Mouse (Mus musculus) myocyte (in vitro differentiated cells): ENCODE results near the gene Rapsn. TPM values are rescaled to one million over a fixed set of nuclear protein-coding genes. Genes with fewer than 3 reads are reported as not detected.

Source experiments
- H3K27me3 ChIP-seq: one replicate; pipeline ENCODE4 v1.6.1; 2011; ENCODE audit not compliant: control insufficient read depth, insufficient read depth, insufficient read length
- H3K36me3 ChIP-seq: one replicate; pipeline ENCODE4 v1.6.1; 2011; ENCODE audit not compliant: control insufficient read depth, insufficient read depth
- H3K4me2 ChIP-seq: one replicate; pipeline ENCODE4 v1.6.1; 2011; ENCODE audit warnings: low read depth, control low read depth
- H3K4me3 ChIP-seq: one replicate; pipeline ENCODE4 v1.5.1; 2011; ENCODE audit warnings: mild to moderate bottlenecking, control low read depth, moderate library complexity
- H3K79me2 ChIP-seq: one replicate; pipeline ENCODE4 v1.6.1; 2011; ENCODE audit not compliant: control insufficient read depth, insufficient read depth
- H3ac ChIP-seq: one replicate; pipeline ENCODE4 v1.6.1; 2011; ENCODE audit not compliant: control insufficient read depth, insufficient read length
- CEBPB ChIP-seq: IDR thresholded peaks from 2 replicates; pipeline ENCODE4 v1.6.1; 2011; ENCODE audit warnings: mild to moderate bottlenecking, moderate library complexity; ENCODE audit not compliant: poor library complexity, insufficient read depth, severe bottlenecking
- E2F4 ChIP-seq: IDR thresholded peaks from one replicate; pipeline ENCODE4 v1.6.1; 2011; ENCODE audit warnings: mild to moderate bottlenecking, control low read depth, moderate library complexity; ENCODE audit not compliant: insufficient read depth
- MAX ChIP-seq: IDR thresholded peaks from one replicate; pipeline ENCODE4 v1.6.1; 2011; ENCODE audit warnings: low read depth, mild to moderate bottlenecking, control low read depth
- MYOD1 ChIP-seq, 3 experiments: IDR thresholded peaks; one replicate each; pipeline ENCODE4 v1.6.1; 2011; ENCODE audit warnings: control low read depth in 2 of 3, low read depth in 2 of 3, mild to moderate bottlenecking in 2 of 3, moderate library complexity in 1 of 3; ENCODE audit not compliant: insufficient read length in 2 of 3, control insufficient read depth in 1 of 3
- MYOG ChIP-seq, 3 experiments: IDR thresholded peaks; one replicate each; pipeline ENCODE4 v1.6.1; 2011; ENCODE audit warnings: control low read depth in 2 of 3, low read depth in 2 of 3, mild to moderate bottlenecking in 2 of 3; ENCODE audit not compliant: insufficient read length in 2 of 3, control insufficient read depth in 1 of 3, insufficient read depth in 1 of 3
- POLR2A ChIP-seq: IDR thresholded peaks from one replicate; pipeline ENCODE4 v1.6.1; 2011; ENCODE audit warnings: low read depth, mild to moderate bottlenecking, control low read depth, moderate library complexity; ENCODE audit not compliant: insufficient read length
- POLR2AphosphoS2 ChIP-seq: IDR thresholded peaks from one replicate; pipeline ENCODE4 v1.6.1; 2011; ENCODE audit warnings: low read depth, control low read depth; ENCODE audit not compliant: insufficient read length
- REST ChIP-seq: IDR thresholded peaks from one replicate; pipeline ENCODE4 v1.6.1; 2011; ENCODE audit warnings: mild to moderate bottlenecking, control low read depth, moderate library complexity; ENCODE audit not compliant: insufficient read depth, insufficient read length
- SRF ChIP-seq: IDR thresholded peaks from one replicate; pipeline ENCODE4 v1.6.1; 2011; ENCODE audit warnings: low read depth; ENCODE audit not compliant: control insufficient read depth, insufficient read length
- TCF12 ChIP-seq: IDR thresholded peaks from one replicate; pipeline ENCODE4 v1.6.1; 2011; ENCODE audit warnings: mild to moderate bottlenecking, control low read depth; ENCODE audit not compliant: poor library complexity, insufficient read depth, severe bottlenecking
- TCF3 ChIP-seq: IDR thresholded peaks from one replicate; pipeline ENCODE4 v1.6.1; 2011; ENCODE audit warnings: low read depth, control low read depth; ENCODE audit not compliant: insufficient read length
- USF1 ChIP-seq: IDR thresholded peaks from one replicate; pipeline ENCODE4 v1.6.1; 2011; ENCODE audit warnings: low read depth, mild to moderate bottlenecking, control low read depth, moderate library complexity
- polyA plus RNA-seq: library from polyadenylated mRNA; unstranded; fragments of >200 nt; fragmentation: generic; extraction: Trizol; gene quantifications from one replicate; pipeline ENCODE4 v1.2.1, GENCODE M21; 2012; ENCODE audit warnings: missing spikeins

Rapsn gene
- 199 TPM for polyA plus RNA-seq

DNA sequence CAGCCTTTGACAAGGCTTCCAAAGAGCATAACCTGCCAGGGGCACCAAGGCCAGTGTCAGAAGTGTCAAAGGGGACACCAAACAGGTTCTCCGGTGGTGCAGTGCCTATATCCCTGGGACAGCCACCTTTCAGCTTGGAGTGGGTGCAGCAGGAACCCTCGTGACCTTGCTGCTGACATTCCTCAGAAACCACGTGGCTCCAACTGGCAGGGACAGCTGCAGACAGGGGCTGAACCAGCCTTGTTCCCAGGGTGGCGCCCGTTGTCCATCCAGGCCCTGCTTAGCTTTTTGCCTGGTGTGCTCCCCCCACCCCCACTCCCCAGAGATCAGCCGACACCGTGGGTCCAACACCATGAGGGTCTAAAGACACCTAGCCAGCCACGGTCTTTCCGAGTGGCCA lies at the start of gene Rapsn:
Rapsn (plus strand) TSS at position 236 of the 400 bp plus-strand sequence.
- peaks cover 20% of the 10 kb centered on the region for H3K79me2 ChIP-seq
- no peak within 1 kb of the TSS for H3ac ChIP-seq
- no peaks in the 10 kb centered on the region for H3K27me3 ChIP-seq
- H3K4me3 ChIP-seq: peak within 1 kb of the TSS; percentile 38
- TF ChIP-seq CEBPB (no peak), TCF12 (peak; percentile 93), POLR2AphosphoS2 (peak; percentile 84), USF1 (peak; percentile 96), POLR2A (peak; percentile 68), TCF3 (peak; percentile 97), E2F4 (no peak), MYOG (IDR thresholded peaks at IDR 0.05; ENCODE audit: control insufficient read depth in 1 of 3, insufficient read depth in 1 of 3, insufficient read length in 2 of 3, low read depth in 2 of 3) (peak; percentile 84 to 98 (median 92)), REST (peak; percentile 26), MAX (no peak), MYOD1 (IDR thresholded peaks at IDR 0.05; ENCODE audit: control insufficient read depth in 1 of 3, insufficient read length in 2 of 3, low read depth in 2 of 3) (peak; percentile 99 to 100 (median 100)), SRF (no peak)
- H3K36me3 ChIP-seq: no peaks in the 10 kb centered on the region
- peak within 1 kb of the TSS; percentile 87 for H3K4me2 ChIP-seq

DNA sequence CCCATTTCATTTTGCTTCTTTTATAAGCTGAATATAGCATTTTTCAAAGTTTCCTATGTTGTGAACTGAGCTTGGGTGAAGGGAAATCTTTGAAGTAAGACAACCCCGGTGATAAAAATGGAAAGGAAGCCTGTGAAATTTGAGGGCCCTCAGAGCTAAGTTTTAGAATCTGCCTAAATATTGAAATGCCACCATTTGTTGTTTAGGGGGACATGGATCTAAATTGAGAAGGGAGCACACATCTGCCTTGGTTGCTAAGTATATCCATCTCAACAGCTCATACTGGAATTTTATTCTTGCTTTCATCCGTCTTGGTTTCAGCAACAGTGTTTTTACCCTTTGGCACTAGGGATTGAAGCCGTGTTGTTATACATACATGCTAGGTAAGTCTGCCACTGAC lies 49.4 kb upstream of the Rapsn start:
- Histone ChIP-seq H3K4me3 (no peak overlapping the region), H3K79me2 (peaks cover 95% of the 10 kb centered on the region), H3ac (no peak overlapping the region), H3K4me2 (no peak overlapping the region), H3K36me3 (peaks cover 5% of the 10 kb centered on the region), H3K27me3 (no peaks in the 10 kb centered on the region)
- TF ChIP-seq CEBPB: no peak
- no peak for TF ChIP-seq POLR2A
- TF ChIP-seq MYOG (IDR thresholded peaks at IDR 0.05; ENCODE audit: control insufficient read depth in 1 of 3, insufficient read depth in 1 of 3, insufficient read length in 2 of 3, low read depth in 2 of 3): no peak
- TF ChIP-seq TCF12: no peak
- no peak for TF ChIP-seq USF1
- TF ChIP-seq MYOD1 (IDR thresholded peaks at IDR 0.05; ENCODE audit: control insufficient read depth in 1 of 3, insufficient read length in 2 of 3, low read depth in 2 of 3): no peak
- no peak for TF ChIP-seq SRF
- TF ChIP-seq REST: no peak
- TF ChIP-seq MAX: no peak
- TF ChIP-seq E2F4: no peak
- no peak for TF ChIP-seq TCF3

DNA sequence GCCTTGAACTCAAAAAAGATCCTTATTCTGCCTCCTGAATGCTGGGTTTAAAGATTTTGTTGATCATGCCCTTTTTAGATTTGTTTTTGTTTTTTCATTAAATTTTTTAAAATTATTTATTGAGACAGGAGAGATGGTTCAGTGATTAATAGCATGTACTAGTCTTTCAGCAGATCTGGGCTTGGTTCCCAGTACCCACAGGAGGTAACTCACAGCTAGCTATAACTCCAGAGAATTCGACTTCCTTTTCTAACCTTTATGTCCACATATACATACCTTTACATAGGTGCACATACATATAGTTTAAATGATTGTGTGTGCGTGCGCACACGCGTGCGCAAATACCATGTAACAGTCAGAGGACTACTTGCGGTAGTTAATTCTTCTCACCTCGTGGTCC lies 26.9 kb upstream of the Rapsn start:
- TF ChIP-seq TCF3 (no peak), USF1 (no peak), MYOG (IDR thresholded peaks at IDR 0.05; ENCODE audit: control insufficient read depth in 1 of 3, insufficient read depth in 1 of 3, insufficient read length in 2 of 3, low read depth in 2 of 3) (no peak), E2F4 (no peak), MAX (no peak), MYOD1 (IDR thresholded peaks at IDR 0.05; ENCODE audit: control insufficient read depth in 1 of 3, insufficient read length in 2 of 3, low read depth in 2 of 3) (no peak), REST (no peak), CEBPB (no peak), SRF (no peak), POLR2AphosphoS2 (no peak), TCF12 (no peak), POLR2A (no peak)
- no peaks in the 10 kb centered on the region for H3K27me3 ChIP-seq
- H3ac ChIP-seq: no peak overlapping the region
- no peak overlapping the region for H3K4me2 ChIP-seq
- H3K4me3 ChIP-seq: no peak overlapping the region
- peaks cover 79% of the 10 kb centered on the region for H3K36me3 ChIP-seq
- no peaks in the 10 kb centered on the region for H3K79me2 ChIP-seq

DNA sequence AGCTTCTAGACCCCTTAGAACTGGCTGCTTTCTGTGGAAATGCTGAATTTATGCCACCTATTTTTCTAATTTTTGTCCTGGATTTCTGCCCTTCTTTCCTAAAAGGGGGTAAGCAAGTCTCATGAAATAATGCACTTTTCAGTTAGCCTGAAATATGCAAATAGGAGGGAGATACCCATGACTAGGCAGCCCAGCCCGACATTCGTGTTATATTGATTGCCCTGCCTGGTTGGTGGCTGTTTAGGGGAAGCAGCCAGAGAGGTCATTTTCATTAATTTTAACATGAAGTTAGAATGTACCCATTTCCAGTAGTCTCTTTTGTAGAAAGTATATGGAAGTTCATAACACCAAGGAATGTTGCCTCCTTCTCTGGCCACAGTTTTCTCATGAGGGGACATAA lies 21.5 kb upstream of the Rapsn start:
- no peak overlapping the region for H3K4me3 ChIP-seq
- peaks cover 68% of the 10 kb centered on the region for H3K36me3 ChIP-seq
- H3ac ChIP-seq: no peak overlapping the region
- H3K27me3 ChIP-seq: no peaks in the 10 kb centered on the region
- TF ChIP-seq CEBPB (no peak), REST (no peak), E2F4 (no peak), TCF12 (no peak), MAX (no peak)
- no peaks in the 10 kb centered on the region for H3K79me2 ChIP-seq
- no peak overlapping the region for H3K4me2 ChIP-seq

DNA sequence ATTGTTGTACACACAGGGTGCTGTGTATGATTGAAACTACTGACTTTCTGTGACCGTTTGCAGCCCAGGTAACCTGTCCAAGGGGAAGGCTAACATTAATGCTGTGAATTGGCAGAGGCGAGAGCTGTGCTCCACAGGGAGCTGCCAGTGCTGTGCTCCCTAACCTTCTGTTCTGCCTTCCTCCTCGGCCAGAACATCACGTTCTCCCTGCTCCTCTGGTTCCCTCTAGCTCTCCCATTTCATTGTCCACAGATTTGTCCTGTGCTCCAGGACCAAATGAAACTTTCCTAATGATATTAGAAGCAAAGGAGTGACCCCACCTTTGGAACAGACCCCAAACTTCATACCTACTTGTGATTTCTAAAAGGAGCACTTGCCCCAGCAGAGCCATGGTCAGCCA lies 20.0 kb upstream of the Rapsn start:
- no peaks in the 10 kb centered on the region for H3K79me2 ChIP-seq
- H3K36me3 ChIP-seq: peaks cover 57% of the 10 kb centered on the region
- no peak for TF ChIP-seq TCF3
- TF ChIP-seq SRF: no peak
- TF ChIP-seq POLR2A: no peak
- no peak for TF ChIP-seq MYOG (IDR thresholded peaks at IDR 0.05; ENCODE audit: control insufficient read depth in 1 of 3, insufficient read depth in 1 of 3, insufficient read length in 2 of 3, low read depth in 2 of 3)
- TF ChIP-seq TCF12: no peak
- no peak for TF ChIP-seq POLR2AphosphoS2
- no peak for TF ChIP-seq USF1
- no peak for TF ChIP-seq MAX
- TF ChIP-seq E2F4: no peak
- TF ChIP-seq REST: no peak
- TF ChIP-seq CEBPB: no peak
- TF ChIP-seq MYOD1 (IDR thresholded peaks at IDR 0.05; ENCODE audit: control insufficient read depth in 1 of 3, insufficient read length in 2 of 3, low read depth in 2 of 3): no peak
- H3K27me3 ChIP-seq: no peaks in the 10 kb centered on the region
- no peak overlapping the region for H3K4me2 ChIP-seq
- no peak overlapping the region for H3ac ChIP-seq
- no peak overlapping the region for H3K4me3 ChIP-seq
